Mouse (Mus musculus): Measurements from ENCODE around the gene Arhgap23.

Gene Arhgap23

DNA sequence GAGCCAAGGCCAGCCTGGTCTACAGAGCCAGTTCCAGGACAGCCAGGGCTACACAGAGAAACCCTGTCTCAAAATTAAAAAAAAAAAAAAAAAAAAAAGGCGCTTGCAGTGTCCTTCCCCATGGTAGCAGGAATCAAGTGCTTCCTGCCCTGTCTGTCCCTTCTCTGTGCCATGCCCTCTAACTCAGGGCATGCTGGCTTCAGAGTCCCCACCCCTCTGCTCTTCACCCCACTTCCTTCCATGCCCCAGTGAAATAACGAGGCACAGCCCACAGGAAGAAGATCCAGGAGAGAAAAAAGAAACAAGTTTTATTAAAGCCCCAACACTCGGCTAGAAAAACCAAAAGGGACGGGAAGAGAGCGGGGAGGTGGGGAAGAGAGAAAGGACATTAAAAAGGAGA lies 93.7 kb downstream of the Arhgap23 start:
- DNase-seq: no peak

- no peak for DNase-seq
Observed at GRCm38 (mm10) chr11:97509715-97510485, 94.6 kb downstream of the Arhgap23 start.

DNA sequence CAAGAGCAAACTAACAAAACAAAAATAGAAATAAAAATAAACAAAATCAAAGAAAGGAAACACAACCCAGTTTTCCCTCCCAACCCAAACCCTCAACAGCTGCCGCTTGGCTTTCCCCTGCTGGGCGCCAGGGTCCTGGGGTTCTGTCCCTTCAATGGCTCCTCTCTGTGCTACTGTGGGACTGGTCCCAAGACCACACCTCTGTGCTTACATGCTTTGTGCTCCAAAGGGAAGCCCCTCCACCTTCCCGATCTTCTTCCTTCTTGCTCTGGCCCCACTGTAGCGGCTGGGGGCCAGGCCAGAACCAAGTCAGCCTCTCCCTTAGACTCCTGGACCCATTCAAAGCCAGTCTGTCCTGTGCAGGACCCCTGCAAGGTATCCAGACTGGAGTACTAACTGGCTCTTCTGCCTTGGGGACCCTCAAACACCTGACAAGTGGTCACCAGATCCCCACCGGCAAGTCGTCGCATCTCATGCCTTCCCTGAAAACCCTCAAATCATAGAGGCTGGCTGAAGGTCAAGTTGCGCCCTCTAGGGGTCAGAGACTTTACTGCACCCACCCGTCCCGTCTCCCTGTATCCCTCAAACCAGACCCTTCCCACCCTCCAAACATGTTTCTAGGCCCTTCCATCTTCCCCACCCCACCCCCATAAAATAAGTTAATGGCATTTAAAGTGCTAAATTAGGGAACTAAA lies 95.8 kb downstream of the Arhgap23 start:
- DNase-seq: peak; percentile 81

GRCm38 (mm10) chr11:97511661-97512369 lies 96.5 kb downstream of the Arhgap23 start:
- DNase-seq: peak; percentile 39

- DNase-seq: no peak
Observed at GRCm38 (mm10) chr11:97512511-97512910, 97.2 kb downstream of the Arhgap23 start.

- no peak for DNase-seq
Observed at GRCm38 (mm10) chr11:97513066-97513465, 97.7 kb downstream of the Arhgap23 start.

DNA sequence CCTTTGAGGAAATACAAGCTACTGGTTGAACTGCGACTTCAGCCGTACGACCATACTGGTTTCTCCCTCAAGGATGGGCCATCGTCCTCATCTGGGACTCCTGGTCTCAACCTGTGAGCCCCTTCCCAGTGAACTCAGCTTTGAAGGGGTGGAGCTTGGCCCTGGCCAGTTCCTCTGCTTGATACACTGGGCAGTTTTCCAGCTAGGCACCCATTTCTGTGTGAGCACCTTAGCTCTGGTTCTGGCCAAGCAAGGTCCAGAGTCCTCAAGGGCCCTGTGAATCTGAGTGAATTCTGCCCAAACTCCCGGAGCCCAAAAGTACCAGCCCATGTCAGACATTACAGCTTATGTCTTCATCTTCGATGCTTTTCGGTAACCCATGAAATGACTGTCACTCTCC lies 105.2 kb downstream of the Arhgap23 start:
- DNase-seq: peak; percentile 74

- DNase-seq: peak; percentile 58
Observed at GRCm38 (mm10) chr11:97521741-97522474, 106.6 kb downstream of the Arhgap23 start.

DNA sequence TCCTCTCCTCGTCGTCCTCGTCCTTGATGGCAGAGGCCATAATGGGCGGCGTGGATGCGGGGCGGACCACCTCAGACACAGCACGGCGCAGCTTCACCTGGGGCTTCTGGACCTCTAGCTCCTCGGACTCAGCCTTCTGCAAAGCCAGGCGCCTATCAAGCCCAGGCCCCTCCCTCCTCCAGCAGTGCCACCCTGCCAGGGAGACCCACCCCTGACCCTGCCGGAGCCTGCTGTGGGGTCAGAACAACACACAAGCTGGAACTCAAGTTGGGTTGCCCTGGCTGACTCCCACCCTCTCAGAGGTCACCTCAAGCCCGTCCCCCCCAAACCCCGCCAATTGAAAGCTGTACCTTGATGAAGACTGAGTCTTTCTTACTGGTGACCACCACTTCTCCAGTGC lies 107.8 kb downstream of the Arhgap23 start:
- no peak for DNase-seq

DNA sequence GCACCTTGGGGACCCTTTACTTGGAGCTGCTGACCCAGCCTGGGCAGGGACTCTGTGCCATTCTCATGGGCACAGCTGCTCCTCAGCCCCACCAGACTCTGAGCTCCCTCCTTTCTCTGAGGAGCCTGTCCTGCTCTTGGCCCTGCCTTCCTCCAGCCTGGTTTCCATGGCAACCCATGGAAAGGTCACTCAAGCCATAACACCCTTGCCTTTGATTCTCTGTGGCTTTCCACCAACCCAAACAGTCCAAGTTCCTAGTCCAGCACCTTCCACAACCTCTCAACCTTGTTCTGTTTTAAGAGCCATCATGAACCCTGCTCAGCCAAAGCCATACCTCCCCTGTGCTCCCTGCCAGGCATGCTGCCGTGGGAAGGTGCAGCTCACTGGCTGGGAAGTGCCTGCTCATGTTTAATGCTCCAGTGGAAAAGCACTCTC lies 108.5 kb downstream of the Arhgap23 start:
- DNase-seq: peak; percentile 66

GRCm38 (mm10) chr11:97524306-97524705 lies 109.0 kb downstream of the Arhgap23 start:
- DNase-seq: no peak

- DNase-seq: no peak
Observed at GRCm38 (mm10) chr11:97525313-97525712, 110.0 kb downstream of the Arhgap23 start.

DNA sequence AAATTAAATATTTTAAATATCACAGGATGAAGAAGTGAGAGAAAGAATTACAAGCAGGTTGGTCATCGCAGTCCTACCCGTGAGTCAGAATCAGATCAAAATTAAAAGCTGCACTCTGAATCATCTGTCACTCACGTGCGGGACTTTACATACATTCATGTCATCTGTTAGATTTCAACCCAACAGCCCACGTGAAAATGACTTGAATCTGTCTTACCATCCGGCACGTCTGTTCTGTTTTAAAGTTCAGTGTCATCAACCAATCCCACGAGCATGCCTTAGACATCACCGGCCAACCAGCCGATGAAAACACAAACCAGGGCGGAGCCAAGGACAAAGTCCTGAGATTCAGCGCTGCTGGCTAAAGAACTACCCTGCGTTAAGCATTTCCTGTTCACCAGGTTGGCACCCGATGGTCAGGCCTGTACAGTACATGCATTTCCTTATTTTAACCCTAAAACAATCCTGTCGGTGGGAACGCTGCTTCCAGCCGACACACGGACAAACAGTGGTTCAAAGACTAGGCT lies 113.0 kb downstream of the Arhgap23 start:
- DNase-seq: peak; percentile 71

DNA sequence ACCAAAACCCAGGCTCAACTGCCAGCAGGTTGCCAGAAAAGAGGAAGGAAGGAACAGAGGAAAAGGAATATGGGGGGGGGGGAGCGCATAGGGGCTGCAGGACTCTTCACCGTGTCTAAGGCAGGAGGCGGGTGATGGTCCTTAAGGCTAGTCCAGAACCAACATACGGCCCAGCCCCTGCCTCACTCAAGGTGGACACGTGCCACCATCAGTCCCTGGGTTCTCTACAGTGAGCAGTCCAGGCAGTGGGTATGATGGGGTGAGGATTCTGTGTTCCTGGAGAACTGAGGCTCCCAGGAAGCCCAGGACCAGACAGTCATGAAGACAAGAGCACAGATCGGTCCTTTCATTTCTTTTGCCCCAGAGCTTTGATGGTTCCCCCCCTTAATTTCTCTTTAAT lies 114.7 kb downstream of the Arhgap23 start:
- no peak for DNase-seq

- no peak for DNase-seq
Observed at GRCm38 (mm10) chr11:97530961-97531360, 115.6 kb downstream of the Arhgap23 start.

- peak; percentile 87 for DNase-seq
Observed at GRCm38 (mm10) chr11:97531381-97532260, 116.3 kb downstream of the Arhgap23 start.

DNA sequence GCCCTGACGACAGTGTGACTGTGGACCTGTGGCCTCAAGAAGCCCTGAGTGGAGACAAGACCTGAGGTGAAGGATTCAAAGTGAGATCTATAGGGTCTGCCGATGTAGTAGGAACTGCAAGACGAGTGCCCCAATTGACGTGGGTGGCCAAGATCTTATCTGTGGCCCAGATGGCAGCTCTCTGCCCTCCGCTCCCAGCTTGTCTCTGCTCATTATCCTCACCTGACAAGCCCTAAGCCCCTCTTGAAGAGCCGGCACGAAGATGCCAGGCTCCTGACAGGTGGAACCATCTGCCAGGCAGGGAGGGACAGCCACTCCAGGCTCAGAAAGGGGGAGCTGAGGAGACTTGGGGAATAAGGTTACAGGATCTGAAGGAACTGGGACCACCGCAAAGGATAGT lies 117.0 kb downstream of the Arhgap23 start:
- DNase-seq: no peak

- DNase-seq: no peak
Observed at GRCm38 (mm10) chr11:97532950-97533582, 117.7 kb downstream of the Arhgap23 start.

DNA sequence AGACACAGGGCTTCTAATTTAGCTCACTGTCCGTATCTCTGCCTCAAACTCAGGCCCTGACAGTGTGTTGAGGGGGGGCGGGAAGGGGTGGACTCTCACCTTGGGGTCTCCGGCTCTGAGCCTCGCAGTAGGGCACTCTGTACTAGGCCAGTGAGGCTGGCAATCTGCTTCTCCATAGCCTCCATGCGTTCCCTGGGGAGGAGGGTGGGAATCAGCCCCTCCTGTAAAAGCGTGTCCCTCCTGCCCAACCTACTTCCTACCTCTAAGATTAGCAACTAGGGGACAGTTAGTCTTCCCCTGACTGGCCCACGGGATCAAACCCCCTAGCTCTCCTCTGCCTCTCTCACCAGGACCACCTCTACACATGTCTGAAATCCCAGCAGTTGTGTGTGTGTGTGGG lies 118.3 kb downstream of the Arhgap23 start:
- no peak for DNase-seq

DNA sequence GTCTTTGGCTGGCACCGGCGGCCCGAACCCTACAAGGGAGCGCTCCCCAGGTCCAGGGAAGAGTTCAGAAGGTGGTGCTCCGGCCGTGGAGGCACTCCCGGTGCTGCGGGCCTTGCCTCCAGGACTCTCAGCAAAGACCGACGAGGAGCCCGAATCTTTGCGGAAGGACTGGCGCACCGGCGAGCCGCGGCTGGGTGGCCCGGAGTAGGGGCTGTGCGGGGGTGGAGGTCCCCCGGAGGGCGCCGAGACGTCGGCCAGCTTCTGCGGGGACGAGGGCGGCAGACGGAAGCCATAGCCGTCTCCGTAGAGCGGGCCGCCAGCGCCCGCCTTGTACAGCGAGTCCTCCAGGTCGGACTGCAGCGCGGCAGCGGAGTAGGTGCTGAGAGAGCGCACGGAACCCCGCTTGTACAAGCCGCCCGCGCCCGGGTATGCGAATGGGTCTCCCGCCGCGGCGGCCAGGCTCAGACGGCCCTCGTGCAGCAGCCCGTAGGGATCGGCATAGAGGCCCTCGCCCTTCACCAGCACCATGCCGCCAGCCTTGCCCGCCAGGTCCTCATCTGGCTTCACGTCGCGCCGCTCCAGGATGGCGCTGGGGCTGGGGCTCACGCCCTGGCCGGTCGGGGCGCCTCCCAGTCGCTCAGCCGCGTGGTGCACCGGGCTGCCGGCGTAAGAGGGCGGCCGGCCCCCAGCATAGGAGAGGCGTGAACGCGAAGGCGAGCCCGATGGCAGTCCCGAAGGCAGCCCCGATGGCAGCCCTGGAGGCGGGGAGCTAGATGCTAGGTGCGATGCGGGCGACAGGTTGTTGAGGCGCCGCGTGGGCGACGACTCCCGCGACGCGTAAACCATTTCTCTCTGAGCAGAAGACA lies 119.3 kb downstream of the Arhgap23 start:
- no peak for DNase-seq

Measured in kidney, adult 18-20 months (tissue).